Mouse (Mus musculus) intestine, embryonic 15.5 days (tissue): ENCODE measurements at regions not wholly inside any gene's neighbourhood (a gene's known extent, or its start where the extent isn't known, plus 50 kb on each side); places are given as distances from the start of the nearest gene placed in this dataset.

ENCODE experiments used
- ATAC-seq: fragments of 200-750 bp; cut with Nextera tagmentation; 2 replicates; pipeline ENCODE4 v1.8.0; 2017; ENCODE audit warnings: moderate TSS enrichment, moderate library complexity
- H3K27ac ChIP-seq: fragments of 300-500 bp; sonication (generic); 2 replicates; pipeline ENCODE4 v1.5.1; 2015; ENCODE audit warnings: mild to moderate bottlenecking, inconsistent platforms
- H3K27me3 ChIP-seq: fragments of 300-500 bp; sonication (generic); replicated peaks from 2 replicates; pipeline ENCODE4 v1.6.1; 2015; ENCODE audit warnings: inconsistent platforms
- H3K36me3 ChIP-seq: fragments of 300-500 bp; sonication (generic); 2 replicates; pipeline ENCODE4 v1.6.1; 2015; ENCODE audit warnings: inconsistent platforms
- H3K4me1 ChIP-seq: fragments of 300-500 bp; sonication (generic); replicated peaks from 2 replicates; pipeline ENCODE4 v1.6.1; 2015; ENCODE audit warnings: inconsistent platforms
- H3K4me2 ChIP-seq: fragments of 300-500 bp; sonication (generic); replicated peaks from 2 replicates; pipeline ENCODE4 v1.6.1; 2015; ENCODE audit warnings: mild to moderate bottlenecking, inconsistent platforms
- H3K4me3 ChIP-seq: fragments of 300-500 bp; sonication (generic); replicated peaks from 2 replicates; pipeline ENCODE4 v1.5.1; 2015; ENCODE audit warnings: inconsistent platforms
- H3K9ac ChIP-seq: fragments of 300-500 bp; sonication (generic); 2 replicates; pipeline ENCODE4 v1.6.1; 2015; ENCODE audit warnings: inconsistent platforms
- H3K9me3 ChIP-seq: fragments of 300-500 bp; sonication (generic); 2 replicates; pipeline ENCODE4 v1.6.1; 2016; ENCODE audit warnings: inconsistent platforms
- WGBS: fragments of 180-500 bp; shearing (Covaris S2); methylation state at CpG from one replicate; pipeline ENCODE4 v1.1.7; 2015; 5-methylcytosine and 5-hydroxymethylcytosine counted together

GRCm38 (mm10) chr12:52622398-52622797 is 76.8 kb upstream of the Akap6 start:
- no peak overlapping the region for H3K9ac ChIP-seq
- 82% methylated on average over 6 of the region's 6 CpGs for WGBS
- no peak overlapping the region for H3K4me3 ChIP-seq
- no peak for ATAC-seq
- H3K4me1 ChIP-seq = no peaks in the 10 kb centered on the region
- H3K27ac ChIP-seq = no peak overlapping the region
- no peaks in the 10 kb centered on the region for H3K36me3 ChIP-seq
- no peaks in the 10 kb centered on the region for H3K27me3 ChIP-seq
- no peak overlapping the region for H3K4me2 ChIP-seq
- no peaks in the 10 kb centered on the region for H3K9me3 ChIP-seq

- H3K27ac ChIP-seq = no peak overlapping the region
- H3K36me3 ChIP-seq = no peaks in the 10 kb centered on the region
- H3K4me1 ChIP-seq = no peaks in the 10 kb centered on the region
- H3K4me3 ChIP-seq = no peak overlapping the region
- WGBS = 73% methylated on average over 10 of the region's 10 CpGs
- H3K9ac ChIP-seq = no peak overlapping the region
- H3K27me3 ChIP-seq = no peaks in the 10 kb centered on the region
- ATAC-seq = no peak
- no peaks in the 10 kb centered on the region for H3K9me3 ChIP-seq
- no peak overlapping the region for H3K4me2 ChIP-seq
Observed at GRCm38 (mm10) chr12:52623416-52624108, 75.6 kb upstream of the Akap6 start.

- H3K4me1 ChIP-seq = no peaks in the 10 kb centered on the region
- H3K9ac ChIP-seq = no peak overlapping the region
- no peak overlapping the region for H3K4me2 ChIP-seq
- no peaks in the 10 kb centered on the region for H3K36me3 ChIP-seq
- no peaks in the 10 kb centered on the region for H3K9me3 ChIP-seq
- H3K27me3 ChIP-seq = no peaks in the 10 kb centered on the region
- no peak overlapping the region for H3K27ac ChIP-seq
- ATAC-seq = no peak
- no peak overlapping the region for H3K4me3 ChIP-seq
- 58% methylated on average over 1 of the region's 1 CpGs for WGBS
Observed at GRCm38 (mm10) chr12:52624871-52625270, 74.3 kb upstream of the Akap6 start.

GRCm38 (mm10) chr12:52628771-52629170 is 70.4 kb upstream of the Akap6 start:
- ATAC-seq = no peak
- Histone ChIP-seq H3K27me3 (no peaks in the 10 kb centered on the region), H3K36me3 (no peaks in the 10 kb centered on the region), H3K27ac (no peak overlapping the region), H3K9me3 (no peaks in the 10 kb centered on the region), H3K4me1 (no peaks in the 10 kb centered on the region), H3K4me2 (no peak overlapping the region), H3K9ac (no peak overlapping the region), H3K4me3 (no peak overlapping the region)
- WGBS = 64% methylated on average over 5 of the region's 5 CpGs

- Histone ChIP-seq H3K4me3 (no peak overlapping the region), H3K36me3 (no peaks in the 10 kb centered on the region), H3K4me1 (peaks cover 5% of the 10 kb centered on the region; the same call in 1 of the 2 replicates), H3K27me3 (no peaks in the 10 kb centered on the region), H3K27ac (no peak overlapping the region), H3K9ac (no peak overlapping the region), H3K4me2 (no peak overlapping the region), H3K9me3 (no peaks in the 10 kb centered on the region)
- 49% methylated on average over 8 of the region's 8 CpGs for WGBS
- no peak for ATAC-seq
Observed at GRCm38 (mm10) chr12:52635121-52635878, 63.9 kb upstream of the Akap6 start.

GRCm38 (mm10) chr12:52636186-52636881 is 62.8 kb upstream of the Akap6 start:
- H3K9ac ChIP-seq = no peak overlapping the region
- peaks cover 5% of the 10 kb centered on the region; the same call in 1 of the 2 replicates for H3K4me1 ChIP-seq
- 75% methylated on average over 6 of the region's 6 CpGs for WGBS
- H3K27me3 ChIP-seq = no peaks in the 10 kb centered on the region
- no peaks in the 10 kb centered on the region for H3K36me3 ChIP-seq
- no peaks in the 10 kb centered on the region for H3K9me3 ChIP-seq
- H3K4me3 ChIP-seq = no peak overlapping the region
- H3K27ac ChIP-seq = no peak overlapping the region
- H3K4me2 ChIP-seq = no peak overlapping the region
- no peak for ATAC-seq

- Histone ChIP-seq H3K9me3 (no peaks in the 10 kb centered on the region), H3K4me2 (no peak overlapping the region), H3K27me3 (no peaks in the 10 kb centered on the region), H3K4me3 (no peak overlapping the region), H3K9ac (no peak overlapping the region), H3K4me1 (peaks cover 5% of the 10 kb centered on the region; the same call in 1 of the 2 replicates), H3K36me3 (no peaks in the 10 kb centered on the region), H3K27ac (no peak overlapping the region)
- ATAC-seq = no peak
- 90% methylated on average over 4 of the region's 4 CpGs for WGBS
Observed at GRCm38 (mm10) chr12:52636920-52637319, 62.3 kb upstream of the Akap6 start.

GRCm38 (mm10) chr12:52637506-52638249 is 61.5 kb upstream of the Akap6 start:
- H3K4me3 ChIP-seq = no peak overlapping the region
- H3K4me2 ChIP-seq = no peak overlapping the region
- no peaks in the 10 kb centered on the region for H3K9me3 ChIP-seq
- 59% methylated on average over 14 of the region's 14 CpGs for WGBS
- H3K36me3 ChIP-seq = no peaks in the 10 kb centered on the region
- H3K27me3 ChIP-seq = no peaks in the 10 kb centered on the region
- no peak overlapping the region for H3K9ac ChIP-seq
- H3K4me1 ChIP-seq = peaks cover 5% of the 10 kb centered on the region; the same call in 1 of the 2 replicates
- peak; percentile 15; the same call in 1 of the 2 replicates for ATAC-seq
- H3K27ac ChIP-seq = 0 out of 2 replicates have a peak overlapping the region, but pooled peaks have one; percentile 18

- Histone ChIP-seq H3K9ac (no peak overlapping the region), H3K4me1 (peaks cover 5% of the 10 kb centered on the region; the same call in 1 of the 2 replicates), H3K4me3 (no peak overlapping the region), H3K9me3 (no peaks in the 10 kb centered on the region), H3K4me2 (no peak overlapping the region), H3K36me3 (no peaks in the 10 kb centered on the region), H3K27ac (no peak overlapping the region), H3K27me3 (no peaks in the 10 kb centered on the region)
- WGBS = 43% methylated on average over 11 of the region's 11 CpGs
- ATAC-seq = 0 out of 2 replicates have a peak, but pooled peaks have one; percentile 23
Observed at GRCm38 (mm10) chr12:52638461-52638860, 60.7 kb upstream of the Akap6 start.

GRCm38 (mm10) chr12:52644059-52644458 is 55.1 kb upstream of the Akap6 start:
- WGBS = 49% methylated on average over 5 of the region's 5 CpGs
- no peaks in the 10 kb centered on the region for H3K9me3 ChIP-seq
- no peak overlapping the region for H3K4me3 ChIP-seq
- H3K4me1 ChIP-seq = no peaks in the 10 kb centered on the region
- no peak overlapping the region for H3K4me2 ChIP-seq
- H3K36me3 ChIP-seq = no peaks in the 10 kb centered on the region
- H3K27ac ChIP-seq = no peak overlapping the region
- no peaks in the 10 kb centered on the region for H3K27me3 ChIP-seq
- no peak for ATAC-seq
- no peak overlapping the region for H3K9ac ChIP-seq
